Mouse (Mus musculus): ENCODE results near the gene A430033K04Rik. TPM values are rescaled to one million over a fixed set of nuclear protein-coding genes. Genes with fewer than 3 reads are reported as not detected.
A peak's percentile ranks its signal among the peaks of the same experiment; 100 is the strongest.

Gene A430033K04Rik
- 6.7 and 14.7 TPM in 2 replicates for total RNA-seq (2014; fragmentation: Nextera tagmentation)
- 9.0 and 11.9 TPM in 2 replicates for total RNA-seq (2017)

GRCm38 (mm10) chr5:138622645-138623477 lies at the start of gene A430033K04Rik:
Gene A430033K04Rik, plus strand, starts transcription at chr5:138622859.
- peak; percentile 89 for ATAC-seq (replicated peaks; ENCODE audit: poor library complexity, severe bottlenecking)

GRCm38 (mm10) chr5:138587396-138587795 lies 35.3 kb upstream of the A430033K04Rik start:
- ATAC-seq (replicated peaks; ENCODE audit: poor library complexity, severe bottlenecking), result no peak

- ATAC-seq (replicated peaks; ENCODE audit: poor library complexity, severe bottlenecking), result no peak
Measured at GRCm38 (mm10) chr5:138618353-138618752, 4.3 kb upstream of the A430033K04Rik start.

DNA sequence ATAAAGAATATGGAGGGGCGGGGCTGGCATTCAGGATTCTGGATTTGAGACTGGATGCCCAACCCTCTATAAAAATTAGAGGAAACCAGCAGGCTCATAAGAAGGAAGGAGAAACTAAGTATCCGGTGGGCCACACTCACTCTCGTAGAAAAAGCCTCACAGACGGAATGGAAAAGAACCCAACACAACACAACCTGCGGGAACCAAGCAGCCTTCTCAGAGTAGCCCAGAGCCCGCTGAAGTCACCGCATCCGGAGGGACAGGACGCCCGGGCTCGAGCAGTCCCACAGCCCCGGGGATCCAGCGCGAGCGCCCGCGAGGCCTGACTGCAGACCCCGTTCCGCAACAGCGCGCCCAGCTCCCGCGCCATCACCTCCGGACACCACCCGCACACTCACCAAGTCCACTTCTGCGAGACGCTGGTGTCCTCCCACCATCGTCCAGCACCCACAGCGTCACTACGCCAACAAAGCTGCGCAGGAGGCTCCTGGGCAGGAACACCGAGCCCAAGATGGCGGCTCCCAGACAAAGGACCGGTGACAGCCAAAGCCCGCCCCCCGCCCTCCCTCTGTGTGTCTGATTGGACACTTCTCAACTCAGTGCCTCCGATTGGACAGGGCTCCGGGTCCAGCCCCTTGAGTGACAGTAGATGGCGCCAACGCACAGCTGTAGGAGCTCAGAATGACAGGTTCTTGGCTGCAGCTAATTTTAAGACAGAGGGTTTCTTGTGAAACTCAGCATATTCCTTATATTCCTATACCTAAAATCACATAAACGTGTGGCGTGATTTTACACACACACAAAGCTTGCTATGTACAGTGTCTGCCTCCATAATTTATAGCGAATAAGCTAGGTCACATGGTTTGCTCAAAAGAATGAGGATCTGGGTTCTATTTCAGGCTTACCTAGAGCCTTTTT lies 3.2 kb upstream of the A430033K04Rik start, which contains the start of gene Zfp68:
Zfp68 (minus strand) TSS at position 551 of the 918 bp plus-strand sequence.
- peak; percentile 87 for ATAC-seq (replicated peaks; ENCODE audit: poor library complexity, severe bottlenecking)

- no peak for ATAC-seq (replicated peaks; ENCODE audit: poor library complexity, severe bottlenecking)
Measured at GRCm38 (mm10) chr5:138620836-138621235, 1.8 kb upstream of the A430033K04Rik start.

- no peak for ATAC-seq (replicated peaks; ENCODE audit: poor library complexity, severe bottlenecking)
Measured at GRCm38 (mm10) chr5:138623478-138623875, 818 bp downstream of the A430033K04Rik start.

- no peak for ATAC-seq (replicated peaks; ENCODE audit: poor library complexity, severe bottlenecking)
Measured at GRCm38 (mm10) chr5:138636486-138636885, 13.8 kb downstream of the A430033K04Rik start.

DNA sequence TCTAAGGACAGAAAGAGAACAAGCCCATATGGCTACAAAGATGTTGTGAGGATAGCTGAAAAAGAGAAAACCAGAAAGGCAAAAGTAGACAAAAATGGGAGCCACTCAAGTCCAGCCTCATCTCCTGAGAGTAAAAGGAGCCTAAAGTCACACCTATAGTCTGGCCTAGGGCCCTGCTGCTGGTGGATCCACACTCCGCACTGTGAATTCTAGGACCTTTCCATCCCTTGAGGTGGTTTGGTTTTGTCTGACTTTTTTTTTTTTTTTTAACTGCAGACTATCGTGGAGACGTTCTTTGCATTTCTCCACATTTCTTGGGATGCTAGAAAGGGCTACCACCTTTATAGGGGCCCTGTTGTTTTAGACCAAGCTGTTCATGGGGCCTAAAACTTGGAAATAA lies 18.4 kb downstream of the A430033K04Rik start:
- ATAC-seq (replicated peaks; ENCODE audit: poor library complexity, severe bottlenecking), result no peak

DNA sequence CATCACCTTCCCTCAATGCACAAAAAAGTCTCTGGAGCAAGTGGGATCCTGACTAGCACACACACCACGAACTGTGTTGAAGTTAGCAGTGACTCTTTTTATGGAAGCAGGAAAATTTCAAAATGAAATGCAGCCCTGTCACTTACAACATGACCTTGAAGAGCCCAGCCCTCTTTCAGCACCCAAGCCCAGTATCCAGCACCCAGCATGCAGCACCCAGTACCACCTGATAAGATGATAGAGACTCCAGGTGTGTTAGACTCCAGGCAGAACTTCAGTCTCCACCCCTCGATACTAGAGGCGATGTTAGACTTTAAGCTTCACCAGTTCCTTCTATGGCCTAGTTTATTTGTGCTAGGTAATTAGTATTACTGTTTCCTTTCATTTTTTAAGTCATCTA lies 19.1 kb downstream of the A430033K04Rik start:
- no peak for ATAC-seq (replicated peaks; ENCODE audit: poor library complexity, severe bottlenecking)

DNA sequence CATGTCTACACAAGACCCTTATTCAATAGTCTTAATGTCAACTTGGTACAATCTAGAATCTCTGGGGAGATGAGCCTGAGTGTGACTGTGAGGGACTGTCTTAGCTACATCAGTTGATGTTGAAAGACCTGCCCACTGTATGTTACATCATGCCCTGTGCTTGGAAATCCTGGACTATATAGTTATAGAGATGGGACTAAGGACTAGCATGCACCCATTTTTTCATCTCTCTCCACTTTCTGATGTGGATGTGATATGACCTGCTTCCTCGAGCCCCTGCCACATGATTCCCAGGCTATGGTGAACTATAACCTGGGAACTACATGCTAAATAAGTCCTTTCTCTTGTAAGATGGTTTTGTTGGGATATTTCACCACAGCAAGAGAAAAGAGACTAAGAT lies 30.3 kb downstream of the A430033K04Rik start:
- no peak for ATAC-seq (replicated peaks; ENCODE audit: poor library complexity, severe bottlenecking)

GRCm38 (mm10) chr5:138656477-138657156 lies 34.0 kb downstream of the A430033K04Rik start:
- peak; percentile 77 for ATAC-seq (replicated peaks; ENCODE audit: poor library complexity, severe bottlenecking)

DNA sequence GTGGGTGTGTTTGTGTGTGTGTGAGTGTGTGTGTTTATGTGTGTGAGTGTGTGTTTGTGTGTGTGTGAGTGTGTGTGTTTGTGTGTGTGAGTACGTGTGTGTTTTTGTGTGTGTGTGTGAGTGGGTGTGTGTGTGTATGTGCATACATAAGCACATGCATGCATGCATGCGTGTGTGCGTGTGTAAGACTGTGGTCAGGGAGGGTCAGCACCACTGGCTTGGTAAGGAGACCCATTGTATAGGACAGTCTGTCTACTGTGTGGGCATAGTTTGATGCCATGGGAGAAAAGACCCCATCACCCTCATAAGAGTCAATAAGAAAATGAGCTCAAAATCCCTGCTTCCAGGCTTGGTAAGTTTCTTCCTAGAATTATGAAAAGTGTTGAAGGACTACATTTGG lies 34.7 kb downstream of the A430033K04Rik start:
- no peak for ATAC-seq (replicated peaks; ENCODE audit: poor library complexity, severe bottlenecking)

DNA sequence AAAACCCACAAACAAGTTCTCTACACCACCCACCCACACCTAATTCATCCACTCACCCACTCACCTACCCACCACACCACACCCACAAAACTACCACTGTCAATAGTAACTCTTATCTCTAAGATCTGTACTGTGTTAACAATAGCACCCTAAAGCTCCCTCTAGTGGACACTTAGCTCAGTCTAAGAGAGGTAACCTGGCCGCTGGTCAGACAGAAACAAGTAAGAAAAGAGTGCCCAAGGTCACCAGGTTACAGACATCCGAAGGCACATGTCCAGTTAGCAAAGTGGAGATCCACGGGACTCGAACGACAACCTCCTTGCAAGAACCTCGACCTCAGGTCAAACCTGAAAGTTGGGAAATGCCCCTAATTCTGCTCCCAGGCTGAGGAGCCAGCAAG lies 35.2 kb downstream of the A430033K04Rik start:
- ATAC-seq (replicated peaks; ENCODE audit: poor library complexity, severe bottlenecking), result peak; percentile 68

DNA sequence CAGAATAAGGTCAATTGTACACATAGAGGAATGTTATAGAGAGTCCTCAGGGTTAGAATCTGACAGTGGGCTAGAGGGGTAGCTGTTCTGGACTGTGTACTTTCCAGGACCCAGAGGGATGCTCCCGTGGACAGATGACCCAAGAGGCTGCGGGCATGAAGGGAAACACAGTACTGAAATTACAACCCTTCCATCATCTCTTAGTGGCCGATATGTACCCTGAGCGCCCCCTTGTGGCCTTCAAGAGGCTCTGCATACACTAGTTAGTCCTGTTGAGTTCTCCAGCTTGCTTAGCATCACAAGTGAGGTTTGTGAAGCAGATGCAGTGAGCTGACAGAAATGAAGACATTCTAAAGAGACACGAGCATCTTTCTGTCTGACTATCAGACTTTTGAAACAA lies 36.3 kb downstream of the A430033K04Rik start:
- ATAC-seq (replicated peaks; ENCODE audit: poor library complexity, severe bottlenecking), result peak; percentile 85

GRCm38 (mm10) chr5:138683023-138683766 lies 60.5 kb downstream of the A430033K04Rik start:
- ATAC-seq (replicated peaks; ENCODE audit: poor library complexity, severe bottlenecking), result peak; percentile 97

- peak; percentile 52; the same call in 1 of the 2 replicates for ATAC-seq (replicated peaks; ENCODE audit: poor library complexity, severe bottlenecking)
Measured at GRCm38 (mm10) chr5:138683821-138684220, 61.2 kb downstream of the A430033K04Rik start.

DNA sequence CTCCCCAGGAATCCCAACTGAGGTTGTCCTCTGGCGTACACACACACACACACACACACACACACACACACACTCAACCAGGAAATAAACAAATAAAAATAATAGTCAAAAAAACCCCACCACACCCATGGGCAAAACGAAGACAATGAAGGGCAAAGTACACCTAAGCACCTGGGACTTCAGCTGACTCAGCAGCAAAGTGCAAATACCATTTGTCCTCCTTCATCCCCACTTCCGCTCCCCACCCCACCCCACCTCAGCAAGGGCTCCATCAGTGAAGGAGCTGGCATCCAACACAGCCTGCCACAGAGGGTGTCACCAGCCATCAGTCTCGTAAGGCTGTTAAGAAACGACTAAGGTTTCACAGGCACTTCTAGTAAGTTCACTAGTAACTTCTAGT lies 64.8 kb downstream of the A430033K04Rik start:
- ATAC-seq (replicated peaks; ENCODE audit: poor library complexity, severe bottlenecking), result no peak

GRCm38 (mm10) chr5:138689254-138689653 lies 66.6 kb downstream of the A430033K04Rik start:
- no peak for ATAC-seq (replicated peaks; ENCODE audit: poor library complexity, severe bottlenecking)

DNA sequence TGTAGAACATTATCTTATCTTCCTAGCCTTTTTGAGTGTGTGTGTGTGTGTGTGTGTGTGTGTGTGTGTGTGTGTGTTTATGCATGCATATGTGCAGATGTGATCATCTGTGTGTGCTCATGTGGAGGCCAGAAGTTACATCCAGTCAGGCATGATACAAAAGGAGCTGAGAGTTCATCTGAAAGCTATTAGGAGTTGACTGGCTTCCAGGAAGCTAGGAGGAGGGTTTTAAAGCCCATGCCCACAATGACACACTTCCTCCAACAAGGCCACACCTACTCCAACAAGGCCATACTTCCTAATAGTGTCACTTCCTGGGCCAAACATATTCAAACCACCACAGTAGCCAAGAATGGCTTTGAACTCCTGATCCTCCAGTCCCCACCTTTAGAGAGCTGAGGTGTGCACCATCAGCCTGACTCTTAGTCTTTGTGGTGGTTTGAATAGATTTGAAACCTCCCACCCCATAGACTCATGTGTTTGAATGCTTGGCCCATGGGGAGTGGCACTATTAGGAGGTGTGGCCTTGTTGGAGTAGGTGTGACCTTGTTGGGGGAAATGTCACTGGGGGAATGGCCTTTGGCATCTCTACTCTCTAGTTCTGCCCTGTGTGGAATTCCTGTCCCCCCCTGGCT lies 70.4 kb downstream of the A430033K04Rik start:
- ATAC-seq (replicated peaks; ENCODE audit: poor library complexity, severe bottlenecking), result no peak

All from granulocyte monocyte progenitor cell, adult 5-6 weeks (primary cell).